Mouse (Mus musculus) forebrain, embryonic 11.5 days (tissue): Measurements from ENCODE around the gene Fbxw2. TPM values are rescaled to one million over a fixed set of nuclear protein-coding genes. Genes with fewer than 3 reads are reported as not detected.
"Not testable (repeated sequence)": the region's sequence is repeated elsewhere in the genome, so short reads cannot be mapped to it uniquely, and the experiment has no call there.

Experiments used
- ATAC-seq: fragments of 200-750 bp; cut with Nextera tagmentation; replicated peaks from 2 replicates; pipeline ENCODE4 v1.8.0; 2017; ENCODE audit warnings: moderate TSS enrichment; ENCODE audit not compliant: low FRiP score
- DNase-seq: peaks from one replicate; pipeline ENCODE4 v3.0.0-alpha.2; 2017; ENCODE audit warnings: low spot score
- H3K27ac ChIP-seq: fragments of 300-500 bp; sonication (generic); 2 replicates; pipeline ENCODE4 v1.5.1; 2014; ENCODE audit warnings: low read depth, low read length
- H3K27me3 ChIP-seq: fragments of 300-500 bp; sonication (generic); 2 replicates; pipeline ENCODE4 v1.6.1; 2014; ENCODE audit warnings: mild to moderate bottlenecking, low read length, mixed read lengths; ENCODE audit not compliant: control insufficient read depth, insufficient read depth
- H3K36me3 ChIP-seq: fragments of 300-500 bp; sonication (generic); 2 replicates; pipeline ENCODE4 v1.6.1; 2014; ENCODE audit warnings: mild to moderate bottlenecking, low read length, moderate library complexity, mixed read lengths; ENCODE audit not compliant: control insufficient read depth, insufficient read depth
- H3K4me1 ChIP-seq: fragments of 300-500 bp; sonication (generic); replicated peaks from 2 replicates; pipeline ENCODE4 v1.6.1; 2014; ENCODE audit warnings: low read length, mixed read lengths; ENCODE audit not compliant: control insufficient read depth, insufficient read depth
- H3K4me2 ChIP-seq: fragments of 300-500 bp; sonication (generic); 2 replicates; pipeline ENCODE4 v1.6.1; 2014; ENCODE audit warnings: low read depth, mild to moderate bottlenecking, low read length, moderate library complexity, mixed read lengths; ENCODE audit not compliant: severe bottlenecking
- H3K4me3 ChIP-seq: fragments of 300-500 bp; sonication (generic); 2 replicates; pipeline ENCODE4 v1.5.1; 2014; ENCODE audit warnings: low read depth, low read length
- H3K9ac ChIP-seq: fragments of 300-500 bp; sonication (generic); 2 replicates; pipeline ENCODE4 v1.6.1; 2014; ENCODE audit warnings: low read length
- H3K9me3 ChIP-seq: fragments of 300-500 bp; sonication (generic); 2 replicates; pipeline ENCODE4 v1.6.1; 2016; ENCODE audit warnings: low read length, mixed read lengths; ENCODE audit not compliant: control insufficient read depth
- WGBS: fragments of 180-500 bp; shearing (Covaris S2); extraction: QIAGEN DNeasy Blood & Tissue Kit; methylation state at CpG from one replicate; pipeline ENCODE4 v1.1.7; 2014; 5-methylcytosine and 5-hydroxymethylcytosine counted together
- polyA plus RNA-seq: library from polyadenylated mRNA; unstranded; fragments of >200 nt; fragmentation: Nextera tagmentation; extraction: Ambion mirVana; gene quantifications from 2 replicates; pipeline ENCODE4 v1.2.1, GENCODE M21; 2014

The Fbxw2 gene
- polyA plus RNA-seq, 1 experiment from 2014 or later, result 81.2 TPM

GRCm38 (mm10) chr2:34843211-34843939 is 17.3 kb upstream of the Fbxw2 start:
- DNase-seq, result no peak
- no peaks in the 10 kb centered on the region for H3K9me3 ChIP-seq
- no peaks in the 10 kb centered on the region for H3K36me3 ChIP-seq
- no peak overlapping the region for H3K9ac ChIP-seq
- no peak for ATAC-seq
- no peaks in the 10 kb centered on the region for H3K4me1 ChIP-seq
- H3K27me3 ChIP-seq, result no peaks in the 10 kb centered on the region
- no peak overlapping the region for H3K4me3 ChIP-seq
- 87% methylated on average over 11 of the region's 11 CpGs for whole genome bisulfite sequencing
- no peak overlapping the region for H3K27ac ChIP-seq
- H3K4me2 ChIP-seq, result no peak overlapping the region

GRCm38 (mm10) chr2:34841706-34842105 is 15.6 kb upstream of the Fbxw2 start:
- ATAC-seq (no peak), DNase-seq (no peak)
- no peak overlapping the region for H3K4me3 ChIP-seq
- no peak overlapping the region for H3K27ac ChIP-seq
- H3K9ac ChIP-seq, result no peak overlapping the region
- no peaks in the 10 kb centered on the region for H3K27me3 ChIP-seq
- H3K36me3 ChIP-seq, result no peaks in the 10 kb centered on the region
- WGBS, result 89% methylated on average over 8 of the region's 8 CpGs
- no peak overlapping the region for H3K4me2 ChIP-seq
- no peaks in the 10 kb centered on the region for H3K4me1 ChIP-seq
- no peaks in the 10 kb centered on the region for H3K9me3 ChIP-seq

GRCm38 (mm10) chr2:34840143-34840542 is 14.0 kb upstream of the Fbxw2 start:
- ATAC-seq, H3K4me3 ChIP-seq, H3K27ac ChIP-seq, H3K36me3 ChIP-seq, H3K4me1 ChIP-seq, H3K9me3 ChIP-seq, H3K27me3 ChIP-seq, H3K4me2 ChIP-seq, H3K9ac ChIP-seq, DNase-seq: not testable (repeated sequence)
- 86% methylated on average over 5 of the region's 5 CpGs for WGBS

- WGBS, result 79% methylated on average over 3 of the region's 3 CpGs
- no peaks in the 10 kb centered on the region for H3K27me3 ChIP-seq
- no peaks in the 10 kb centered on the region for H3K4me1 ChIP-seq
- no peak for DNase-seq
- no peak for ATAC-seq
- no peak overlapping the region for H3K4me2 ChIP-seq
- H3K9ac ChIP-seq, result no peak overlapping the region
- no peaks in the 10 kb centered on the region for H3K36me3 ChIP-seq
- no peaks in the 10 kb centered on the region for H3K9me3 ChIP-seq
- H3K4me3 ChIP-seq, result no peak overlapping the region
- H3K27ac ChIP-seq, result no peak overlapping the region
Measured at GRCm38 (mm10) chr2:34835669-34836068, 9.6 kb upstream of the Fbxw2 start.

- Histone ChIP-seq H3K4me3 (no peak overlapping the region), H3K36me3 (no peaks in the 10 kb centered on the region), H3K4me1 (no peaks in the 10 kb centered on the region), H3K27ac (no peak overlapping the region), H3K4me2 (no peak overlapping the region), H3K27me3 (no peaks in the 10 kb centered on the region), H3K9ac (no peak overlapping the region), H3K9me3 (no peaks in the 10 kb centered on the region)
- DNase-seq, result no peak
- ATAC-seq, result no peak
- WGBS, result 89% methylated on average over 17 of the region's 17 CpGs
Measured at GRCm38 (mm10) chr2:34833624-34834023, 7.5 kb upstream of the Fbxw2 start.

DNA sequence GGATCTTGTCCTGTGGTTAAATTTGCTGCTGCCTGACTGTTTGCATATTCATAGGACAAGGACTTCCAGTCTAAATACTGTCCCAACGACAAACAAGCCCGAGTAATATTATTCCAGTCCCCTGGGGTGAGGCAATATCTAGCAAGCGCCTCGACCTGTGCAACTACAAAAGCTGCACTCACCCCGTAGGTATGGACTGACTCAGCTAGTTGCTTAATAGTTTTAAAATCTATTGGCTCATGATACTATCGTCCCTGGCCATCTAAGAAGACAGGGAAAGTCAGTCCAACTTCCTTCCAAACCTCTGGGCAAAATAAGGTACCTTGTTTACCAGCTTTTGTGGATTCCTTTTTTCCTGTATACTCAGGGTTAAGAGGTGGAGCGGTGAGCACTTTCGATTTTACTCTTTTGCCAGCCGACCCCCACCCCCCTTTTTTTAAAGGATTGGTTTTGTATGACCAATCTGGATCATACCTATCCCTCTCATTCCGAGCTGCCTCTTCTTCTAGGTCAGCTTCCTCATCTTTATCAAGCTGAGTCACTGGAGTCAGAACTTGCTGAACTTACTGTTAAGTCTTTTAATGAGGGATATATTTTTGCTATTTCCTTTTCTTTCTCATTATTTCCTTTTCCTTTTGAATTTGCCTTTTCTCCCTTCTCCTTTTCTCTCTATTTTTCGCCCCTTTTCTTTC is 6.8 kb upstream of the Fbxw2 start, which contains the start of gene Gm34653:
Gene Gm34653, plus strand, starts transcription at position 242 of the 692 bp plus-strand sequence.
- H3K4me1 ChIP-seq, H3K9ac ChIP-seq, H3K27me3 ChIP-seq, DNase-seq, H3K36me3 ChIP-seq, H3K27ac ChIP-seq, H3K9me3 ChIP-seq, H3K4me2 ChIP-seq, ATAC-seq, H3K4me3 ChIP-seq: not testable (repeated sequence)
- WGBS, result 75% methylated on average over 11 of the region's 11 CpGs

DNA sequence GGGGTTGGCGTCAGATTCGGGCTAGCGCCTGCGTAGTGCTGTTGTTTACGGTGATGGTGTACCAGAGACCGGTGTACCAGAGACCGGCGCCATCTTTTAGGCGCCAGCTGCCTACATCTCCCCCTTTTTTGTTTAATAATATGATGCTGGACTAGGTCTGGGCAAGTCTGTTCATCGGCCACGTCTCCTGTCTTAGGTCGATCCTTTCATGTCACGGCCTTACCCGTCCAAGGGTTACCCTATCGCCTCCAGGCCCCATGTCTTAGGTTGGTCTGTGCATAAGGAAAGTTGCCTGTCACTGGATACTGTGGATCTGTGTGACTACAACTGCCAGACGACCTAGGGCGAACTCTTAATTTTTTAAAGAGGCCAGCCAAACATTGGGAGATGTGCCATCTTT is 4.0 kb upstream of the Fbxw2 start:
- not testable (repeated sequence) for H3K9ac ChIP-seq
- WGBS, result 96% methylated on average over 17 of the region's 17 CpGs

GRCm38 (mm10) chr2:34828026-34828425 is 1.9 kb upstream of the Fbxw2 start:
- no peak overlapping the region for H3K4me2 ChIP-seq
- 87% methylated on average over 1 of the region's 1 CpGs for WGBS

More for the DNA sequence above, 4.0 kb upstream of the Fbxw2 start:
- not testable (repeated sequence) for H3K27me3 ChIP-seq, H3K27ac ChIP-seq, DNase-seq, H3K36me3 ChIP-seq, H3K9me3 ChIP-seq, ATAC-seq, H3K4me3 ChIP-seq, H3K4me2 ChIP-seq, H3K4me1 ChIP-seq

More at GRCm38 (mm10) chr2:34828026-34828425, 1.9 kb upstream of the Fbxw2 start:
- Histone ChIP-seq H3K27ac (no peak overlapping the region), H3K36me3 (no peaks in the 10 kb centered on the region), H3K27me3 (no peaks in the 10 kb centered on the region), H3K9me3 (no peaks in the 10 kb centered on the region), H3K4me3 (no peak overlapping the region), H3K4me1 (peaks cover 3% of the 10 kb centered on the region), H3K9ac (no peak overlapping the region)
- ATAC-seq (no peak), DNase-seq (no peak)
